In genomic region chr1:153635056-153635455, GRCm38 (mm10) we compare ENCODE assay signal across 9 mouse cellular contexts. TPM values are rescaled to one million over a fixed set of nuclear protein-coding genes. Genes with fewer than 3 reads are reported as not detected.
A peak's percentile ranks its signal among the peaks of the same experiment; 100 is the strongest.
DNase-seq lines count a peak whose midpoint lies in the region; ATAC-seq and TF ChIP-seq lines count a peak whose summit lies in the region.
"Had no signal": no experiment of that assay in that cellular context is flagged by ENCODE, and none has a peak within 500 bp of the region (broad histone marks: within the 10 kb centered on the region; RNA-seq: fewer than 3 reads in every experiment).

No protein-coding gene starts in this region.

- H3K9ac ChIP-seq in lung, embryonic 16.5 days (ENCODE audit: low read length): no peak overlapping the region
- H3K9ac ChIP-seq: liver, embryonic 13.5 days had no signal

- no peak for TF ChIP-seq CTCF in Patski (IDR thresholded peaks at IDR 0.05)

- WGBS in heart, embryonic 10.5 days: 74% methylated on average over 5 of the region's 5 CpGs
- 60% methylated on average over 5 of the region's 5 CpGs for WGBS in lung, embryonic 16.5 days

- H3K4me1 ChIP-seq in heart, embryonic 10.5 days: peaks cover 17% of the 10 kb centered on the region
- peaks cover 8% of the 10 kb centered on the region for H3K4me1 ChIP-seq in lung, embryonic 16.5 days (replicated peaks; ENCODE audit: control insufficient read depth, insufficient read depth, low read length)
- H3K4me1 ChIP-seq: liver, embryonic 13.5 days; midbrain, embryonic 10.5 days had no signal

- H3K27me3 ChIP-seq in heart, embryonic 10.5 days (ENCODE audit: insufficient read depth, poor library complexity, severe bottlenecking): no peaks in the 10 kb centered on the region
- H3K27me3 ChIP-seq in Patski: no peaks in the 10 kb centered on the region
- no peaks in the 10 kb centered on the region for H3K27me3 ChIP-seq in lung, embryonic 16.5 days (ENCODE audit: control insufficient read depth, insufficient read depth, low read depth, low read length)
- H3K27me3 ChIP-seq: liver, embryonic 13.5 days had no signal

- in situ Hi-C loops in Patski (cut with MboI; ENCODE audit: low pct_unique_long_range_greater_than_20kb): no loop called here

- CTCF ChIA-PET in Patski (lab: Charles Lee): interaction anchor here (1.0 to 1.3 kb wide), 3 partner anchors 10 to 76 kb away, joined by 3 to 5 read pairs (median 3); no protein-coding TSS in a partner anchor

- H3K9me3 ChIP-seq in heart, embryonic 10.5 days: no peaks in the 10 kb centered on the region
- H3K9me3 ChIP-seq in lung, embryonic 16.5 days (ENCODE audit: control insufficient read depth, low read length): no peaks in the 10 kb centered on the region
- H3K9me3 ChIP-seq: liver, embryonic 13.5 days; midbrain, embryonic 10.5 days had no signal

- H3K4me3 ChIP-seq in heart, embryonic 10.5 days: no peak overlapping the region
- H3K4me3 ChIP-seq in lung, embryonic 16.5 days (ENCODE audit: low read length): no peak overlapping the region
- H3K4me3 ChIP-seq: liver, embryonic 13.5 days; midbrain, embryonic 10.5 days had no signal

- H3K27ac ChIP-seq in heart, embryonic 10.5 days: peak overlapping the region; percentile 56
- peak overlapping the region; percentile 56; the same call in 1 of the 2 replicates for H3K27ac ChIP-seq in lung, embryonic 16.5 days (ENCODE audit: low read length)
- H3K27ac ChIP-seq: liver, embryonic 13.5 days; midbrain, embryonic 10.5 days had no signal

- ATAC-seq in Patski: peak; percentile 58
- peak; percentile 78 for ATAC-seq in lung, embryonic 16.5 days (ENCODE audit: low read depth)

- DNase-seq in heart, embryonic 10.5 days (ENCODE audit: low spot score): no peak
- no peak for DNase-seq in heart, adult 8-10 months (ENCODE audit: low spot score)
- peak; percentile 60 for DNase-seq in 416B (ENCODE audit: low read depth)
- DNase-seq in Patski (ENCODE audit: low read depth, low spot score): no peak
- DNase-seq in ovary, postnatal 10 days (ENCODE audit: low spot score): no peak
- no peak for DNase-seq in cerebellum, adult 18-20 months
- DNase-seq: liver, embryonic 13.5 days had no signal

- H3K4me2 ChIP-seq in lung, embryonic 16.5 days (ENCODE audit: low read depth, low read length): no peak overlapping the region
- H3K4me2 ChIP-seq: liver, embryonic 13.5 days had no signal

- POLR2A ChIA-PET in Patski (lab: Charles Lee): interaction anchor here (0.7 kb wide), 1 partner anchor 27 kb away, joined by 3 read pairs; no protein-coding TSS in a partner anchor

- H3K36me3 ChIP-seq in heart, embryonic 10.5 days: no peaks in the 10 kb centered on the region
- no peaks in the 10 kb centered on the region for H3K36me3 ChIP-seq in lung, embryonic 16.5 days (ENCODE audit: control insufficient read depth, insufficient read depth, low read length)
- H3K36me3 ChIP-seq: liver, embryonic 13.5 days; midbrain, embryonic 10.5 days had no signal

RNA-seq across cellular contexts. Expression of gene Rgs8, which starts 17.8 kb away (rescaled TPM):
- polyA plus RNA-seq in heart, embryonic 10.5 days (2016; fragmentation: Nextera tagmentation; extraction: Ambion mirVana): 0.54 and 0.55 TPM in 2 replicates
- not detected for total RNA-seq in heart, adult 8-10 months (2022)
- 0.53 TPM for polyA plus RNA-seq in Patski (2021)
- 0.10 and 0.15 TPM in 2 replicates for polyA plus RNA-seq in lung, embryonic 16.5 days (2015; fragmentation: Nextera tagmentation; extraction: Ambion mirVana)
